Mouse (Mus musculus) kidney, embryonic 16.5 days (tissue): Measurements from ENCODE around the gene Skap1. TPM values are rescaled to one million over a fixed set of nuclear protein-coding genes. Genes with fewer than 3 reads are reported as not detected.
"Not testable (repeated sequence)": the region's sequence is repeated elsewhere in the genome, so short reads cannot be mapped to it uniquely, and the experiment has no call there.

Source experiments
- ATAC-seq: fragments of 200-750 bp; cut with Nextera tagmentation; 2 replicates; pipeline ENCODE4 v1.8.0; 2017; ENCODE audit warnings: moderate TSS enrichment; ENCODE audit not compliant: low FRiP score, low TSS enrichment
- H3K27ac ChIP-seq: fragments of 300-500 bp; sonication (generic); 2 replicates; pipeline ENCODE4 v1.5.1; 2014; ENCODE audit warnings: low read length
- H3K27me3 ChIP-seq: fragments of 300-500 bp; sonication (generic); 2 replicates; pipeline ENCODE4 v1.6.1; 2014; ENCODE audit warnings: low read length, control low read depth, mixed read lengths; ENCODE audit not compliant: insufficient read depth
- H3K36me3 ChIP-seq: fragments of 300-500 bp; sonication (generic); 2 replicates; pipeline ENCODE4 v1.6.1; 2014; ENCODE audit warnings: low read length, control low read depth, mixed read lengths; ENCODE audit not compliant: insufficient read depth
- H3K4me1 ChIP-seq: fragments of 300-500 bp; sonication (generic); 2 replicates; pipeline ENCODE4 v1.6.1; 2014; ENCODE audit warnings: low read length, control low read depth, mixed read lengths; ENCODE audit not compliant: insufficient read depth
- H3K4me2 ChIP-seq: fragments of 300-500 bp; sonication (generic); replicated peaks from 2 replicates; pipeline ENCODE4 v1.6.1; 2014; ENCODE audit warnings: low read depth, low read length
- H3K4me3 ChIP-seq: fragments of 300-500 bp; sonication (generic); 2 replicates; pipeline ENCODE4 v1.5.1; 2014; ENCODE audit warnings: mild to moderate bottlenecking, low read length
- H3K9ac ChIP-seq: fragments of 300-500 bp; sonication (generic); replicated peaks from 2 replicates; pipeline ENCODE4 v1.6.1; 2014; ENCODE audit warnings: low read length
- H3K9me3 ChIP-seq: fragments of 300-500 bp; sonication (generic); 2 replicates; pipeline ENCODE4 v1.6.1; 2016; ENCODE audit warnings: low read length, control low read depth
- WGBS: fragments of 180-500 bp; shearing (Covaris S2); extraction: QIAGEN DNeasy Blood & Tissue Kit; methylation state at CpG from one replicate; pipeline ENCODE4 v1.1.7; 2014; 5-methylcytosine and 5-hydroxymethylcytosine counted together
- polyA plus RNA-seq: library from polyadenylated mRNA; unstranded; fragments of >200 nt; fragmentation: Nextera tagmentation; extraction: Ambion mirVana; gene quantifications from 2 replicates; pipeline ENCODE4 v1.2.1, GENCODE M21; 2015

Skap1 gene
- polyA plus RNA-seq, 1 experiment from 2014 or later: 10.1 TPM

GRCm38 (mm10) chr11:96784847-96785246 is 320.5 kb downstream of the Skap1 start:
- ATAC-seq, H3K4me1 ChIP-seq, H3K9me3 ChIP-seq, H3K27ac ChIP-seq, H3K4me3 ChIP-seq, H3K36me3 ChIP-seq, H3K9ac ChIP-seq, H3K4me2 ChIP-seq, H3K27me3 ChIP-seq: not testable (repeated sequence)
- 16% methylated on average over 7 of the region's 7 CpGs for WGBS

GRCm38 (mm10) chr11:96786731-96787450 is 322.5 kb downstream of the Skap1 start:
- no peak overlapping the region for H3K4me3 ChIP-seq
- no peaks in the 10 kb centered on the region for H3K9me3 ChIP-seq
- 26% methylated on average over 9 of the region's 9 CpGs for WGBS
- no peak overlapping the region for H3K4me2 ChIP-seq
- peaks cover 20% of the 10 kb centered on the region for H3K4me1 ChIP-seq
- H3K36me3 ChIP-seq: 0 out of 2 replicates have a peak, but pooled peaks cover 3% of the 10 kb centered on the region
- H3K27ac ChIP-seq: no peak overlapping the region
- no peak overlapping the region for H3K9ac ChIP-seq
- H3K27me3 ChIP-seq: no peaks in the 10 kb centered on the region
- ATAC-seq: no peak

GRCm38 (mm10) chr11:96788871-96789795 is 324.7 kb downstream of the Skap1 start, which contains the start of gene Cbx1:
Gene Cbx1 (plus strand): TSS chr11:96789127.
- 0 out of 2 replicates have a peak, but pooled peaks cover 3% of the 10 kb centered on the region for H3K36me3 ChIP-seq
- 1% methylated on average over 89 of the region's 93 CpGs for WGBS
- peak; percentile 98 for ATAC-seq

GRCm38 (mm10) chr11:96789990-96790389 is 325.6 kb downstream of the Skap1 start:
- Histone ChIP-seq H3K27me3 (no peaks in the 10 kb centered on the region), H3K4me1 (peaks cover 29% of the 10 kb centered on the region), H3K4me3 (peak overlapping the region; percentile 76), H3K9ac (peak overlapping the region; percentile 83), H3K27ac (peak overlapping the region; percentile 96; the same call in 1 of the 2 replicates), H3K4me2 (peak overlapping the region; percentile 81), H3K36me3 (0 out of 2 replicates have a peak, but pooled peaks cover 3% of the 10 kb centered on the region), H3K9me3 (no peaks in the 10 kb centered on the region)
- 8% methylated on average over 5 of the region's 5 CpGs for WGBS
- ATAC-seq: no peak

More at GRCm38 (mm10) chr11:96788871-96789795, 324.7 kb downstream of the Skap1 start, which contains the start of gene Cbx1:
- Histone ChIP-seq H3K9me3 (no peaks in the 10 kb centered on the region), H3K9ac (peak within 1 kb of the TSS; percentile 83), H3K27me3 (no peaks in the 10 kb centered on the region), H3K4me1 (peaks cover 29% of the 10 kb centered on the region), H3K4me3 (peak within 1 kb of the TSS; percentile 76), H3K4me2 (peak within 1 kb of the TSS; percentile 81), H3K27ac (peak within 1 kb of the TSS; percentile 96)

- Histone ChIP-seq H3K36me3 (peaks cover 7% of the 10 kb centered on the region; the same call in 1 of the 2 replicates), H3K27ac (no peak overlapping the region), H3K4me1 (peaks cover 29% of the 10 kb centered on the region), H3K9me3 (no peaks in the 10 kb centered on the region), H3K4me3 (peak overlapping the region; percentile 76), H3K4me2 (peak overlapping the region; percentile 81), H3K27me3 (no peaks in the 10 kb centered on the region), H3K9ac (peak overlapping the region; percentile 56)
- 0% methylated on average over 1 of the region's 1 CpGs for whole genome bisulfite sequencing
- no peak for ATAC-seq
Observed at GRCm38 (mm10) chr11:96790681-96791080, 326.3 kb downstream of the Skap1 start.

GRCm38 (mm10) chr11:96795491-96795890 is 331.1 kb downstream of the Skap1 start:
- H3K4me1 ChIP-seq: peaks cover 23% of the 10 kb centered on the region
- H3K27ac ChIP-seq: no peak overlapping the region
- no peak overlapping the region for H3K9ac ChIP-seq
- H3K4me2 ChIP-seq: no peak overlapping the region
- no peak overlapping the region for H3K4me3 ChIP-seq
- 96% methylated on average over 13 of the region's 13 CpGs for WGBS
- H3K9me3 ChIP-seq: no peaks in the 10 kb centered on the region
- no peak for ATAC-seq
- H3K36me3 ChIP-seq: peaks cover 24% of the 10 kb centered on the region; the same call in 1 of the 2 replicates
- H3K27me3 ChIP-seq: no peaks in the 10 kb centered on the region

GRCm38 (mm10) chr11:96796081-96796480 is 331.7 kb downstream of the Skap1 start:
- H3K9me3 ChIP-seq: no peaks in the 10 kb centered on the region
- no peak overlapping the region for H3K4me2 ChIP-seq
- H3K27me3 ChIP-seq: no peaks in the 10 kb centered on the region
- H3K27ac ChIP-seq: no peak overlapping the region
- H3K9ac ChIP-seq: no peak overlapping the region
- 93% methylated on average over 2 of the region's 2 CpGs for WGBS
- peaks cover 30% of the 10 kb centered on the region for H3K36me3 ChIP-seq
- H3K4me3 ChIP-seq: no peak overlapping the region
- peaks cover 17% of the 10 kb centered on the region for H3K4me1 ChIP-seq
- ATAC-seq: no peak

- no peak overlapping the region for H3K4me3 ChIP-seq
- H3K4me1 ChIP-seq: peaks cover 14% of the 10 kb centered on the region
- H3K27me3 ChIP-seq: no peaks in the 10 kb centered on the region
- 58% methylated on average over 1 of the region's 1 CpGs for WGBS
- ATAC-seq: no peak
- peaks cover 31% of the 10 kb centered on the region for H3K36me3 ChIP-seq
- H3K9ac ChIP-seq: no peak overlapping the region
- no peak overlapping the region for H3K27ac ChIP-seq
- no peaks in the 10 kb centered on the region for H3K9me3 ChIP-seq
- H3K4me2 ChIP-seq: no peak overlapping the region
Observed at GRCm38 (mm10) chr11:96796586-96796985, 332.2 kb downstream of the Skap1 start.

GRCm38 (mm10) chr11:96799511-96799910 is 335.1 kb downstream of the Skap1 start:
- ATAC-seq: no peak
- WGBS: 89% methylated on average over 2 of the region's 2 CpGs
- Histone ChIP-seq H3K9ac (no peak overlapping the region), H3K4me3 (no peak overlapping the region), H3K4me2 (no peak overlapping the region), H3K36me3 (peaks cover 55% of the 10 kb centered on the region), H3K9me3 (no peaks in the 10 kb centered on the region), H3K27ac (no peak overlapping the region), H3K27me3 (no peaks in the 10 kb centered on the region), H3K4me1 (0 out of 2 replicates have a peak, but pooled peaks cover 2% of the 10 kb centered on the region)
